Mouse (Mus musculus) erythroblast, embryonic 14.5 days (primary cell): ENCODE measurements at regions not wholly inside any gene's neighbourhood (a gene's known extent, or its start where the extent isn't known, plus 50 kb on each side); places are given as distances from the start of the nearest gene placed in this dataset.

ENCODE experiments used
- H3K27me3 ChIP-seq: 2 replicates; pipeline ENCODE4 v1.6.1; 2012; ENCODE audit warnings: inconsistent platforms; ENCODE audit not compliant: control insufficient read depth
- H3K36me3 ChIP-seq: 2 replicates; pipeline ENCODE4 v1.6.1; 2012; ENCODE audit warnings: mild to moderate bottlenecking, inconsistent platforms; ENCODE audit not compliant: control insufficient read depth
- H3K4me1 ChIP-seq: 2 replicates; pipeline ENCODE4 v1.6.1; 2012; ENCODE audit warnings: inconsistent platforms; ENCODE audit not compliant: control insufficient read depth
- H3K4me3 ChIP-seq: replicated peaks from 2 replicates; pipeline ENCODE3; 2012; ENCODE audit warnings: moderate library complexity, mild to moderate bottlenecking, inconsistent platforms
- H3K9me3 ChIP-seq: 2 replicates; pipeline ENCODE4 v1.6.1; 2012; ENCODE audit warnings: low read length, inconsistent platforms, mixed read lengths; ENCODE audit not compliant: control insufficient read depth
- GATA1 ChIP-seq: IDR thresholded peaks from 2 replicates; pipeline ENCODE4 v1.6.1; 2012; ENCODE audit warnings: low read length, inconsistent platforms, mixed read lengths
- TAL1 ChIP-seq: IDR thresholded peaks from 3 replicates; pipeline ENCODE4 v1.6.1; 2012; ENCODE audit warnings: low read length, inconsistent platforms, mixed read lengths

GRCm38 (mm10) chrX:11671805-11672204 is 344.2 kb downstream of the H2al1j start:
- no peak for TF ChIP-seq TAL1
- no peak for TF ChIP-seq GATA1
- Histone ChIP-seq H3K36me3 (no peaks in the 10 kb centered on the region), H3K4me3 (no peak overlapping the region), H3K4me1 (peaks cover 3% of the 10 kb centered on the region; the same call in 1 of the 2 replicates), H3K9me3 (no peaks in the 10 kb centered on the region), H3K27me3 (peaks cover 2% of the 10 kb centered on the region; the same call in 1 of the 2 replicates)

DNA sequence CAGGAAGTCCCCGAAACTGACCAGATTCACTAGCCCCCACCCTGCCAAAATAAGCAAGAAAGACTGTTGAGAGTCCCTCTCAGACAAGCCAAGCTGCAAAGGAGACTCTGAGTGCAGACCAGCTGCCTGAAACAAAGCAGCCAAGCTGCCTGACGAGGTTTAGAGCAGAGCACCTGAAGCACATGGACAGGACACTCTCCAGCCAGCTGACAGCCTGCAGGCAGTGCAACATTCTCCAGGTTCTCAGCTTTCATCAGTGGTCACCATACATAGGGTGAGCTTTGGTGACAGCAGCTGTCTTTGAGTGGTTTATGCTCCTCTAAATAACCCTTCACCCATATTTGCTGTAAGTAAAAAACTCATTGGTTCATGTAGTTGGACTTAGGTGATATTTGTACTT is 350.5 kb downstream of the H2al1j start:
- Histone ChIP-seq H3K4me3 (no peak overlapping the region), H3K36me3 (no peaks in the 10 kb centered on the region), H3K4me1 (no peaks in the 10 kb centered on the region), H3K9me3 (no peaks in the 10 kb centered on the region), H3K27me3 (no peaks in the 10 kb centered on the region)
- no peak for TF ChIP-seq GATA1

DNA sequence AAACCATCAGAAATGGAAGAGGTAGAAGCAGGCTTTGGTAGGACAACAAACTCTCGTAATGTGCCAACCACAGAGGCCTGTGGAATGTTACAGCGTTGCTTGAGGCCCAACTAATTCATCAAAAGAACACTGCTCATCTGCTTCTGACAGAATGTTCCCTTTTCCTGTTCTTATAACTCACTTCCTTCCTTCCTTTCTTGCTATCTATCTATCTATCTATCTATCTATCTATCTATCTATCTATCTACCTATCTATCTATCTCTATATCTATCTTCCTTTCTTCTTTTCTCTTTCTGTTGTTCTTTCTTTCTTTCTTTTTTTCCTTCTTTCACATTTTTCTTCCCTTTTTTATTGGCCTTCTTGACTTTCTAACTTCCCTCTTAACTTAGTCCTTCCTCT is 353.7 kb downstream of the H2al1j start:
- TF ChIP-seq GATA1 (no peak), TAL1 (no peak)
- no peaks in the 10 kb centered on the region for H3K36me3 ChIP-seq
- H3K9me3 ChIP-seq = no peaks in the 10 kb centered on the region
- H3K4me3 ChIP-seq = no peak overlapping the region
- H3K27me3 ChIP-seq = no peaks in the 10 kb centered on the region
- no peaks in the 10 kb centered on the region for H3K4me1 ChIP-seq

GRCm38 (mm10) chrX:11689989-11690405 is 362.4 kb downstream of the H2al1j start:
- H3K4me1 ChIP-seq = peaks cover 8% of the 10 kb centered on the region
- H3K4me3 ChIP-seq = no peak overlapping the region
- no peaks in the 10 kb centered on the region; the same call in 1 of the 2 replicates for H3K27me3 ChIP-seq
- H3K9me3 ChIP-seq = no peaks in the 10 kb centered on the region
- no peaks in the 10 kb centered on the region for H3K36me3 ChIP-seq
- TF ChIP-seq TAL1 (no peak), GATA1 (no peak)

DNA sequence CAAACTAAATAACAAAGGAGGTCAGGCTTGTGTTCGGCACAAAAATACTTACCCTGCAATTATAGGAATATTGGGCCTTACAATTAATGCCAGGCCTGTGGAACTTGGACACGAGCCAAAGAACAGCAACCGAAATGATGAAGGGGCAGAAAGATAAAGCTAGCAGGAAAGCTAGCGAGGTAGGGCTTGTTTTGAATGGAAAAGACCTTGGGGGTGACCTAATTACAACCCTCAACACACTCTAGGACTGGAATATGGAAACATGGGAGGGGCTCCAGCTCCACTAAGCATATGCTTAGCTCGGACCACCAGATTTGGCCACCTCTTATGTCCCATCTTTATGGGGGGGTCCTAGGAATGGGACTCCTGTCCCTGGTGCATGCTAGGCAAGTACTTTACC is 362.8 kb downstream of the H2al1j start:
- H3K9me3 ChIP-seq = no peaks in the 10 kb centered on the region
- peaks cover 12% of the 10 kb centered on the region for H3K4me1 ChIP-seq
- no peaks in the 10 kb centered on the region; the same call in 1 of the 2 replicates for H3K27me3 ChIP-seq
- H3K4me3 ChIP-seq = no peak overlapping the region
- TF ChIP-seq GATA1 (no peak), TAL1 (no peak)
- no peaks in the 10 kb centered on the region for H3K36me3 ChIP-seq

DNA sequence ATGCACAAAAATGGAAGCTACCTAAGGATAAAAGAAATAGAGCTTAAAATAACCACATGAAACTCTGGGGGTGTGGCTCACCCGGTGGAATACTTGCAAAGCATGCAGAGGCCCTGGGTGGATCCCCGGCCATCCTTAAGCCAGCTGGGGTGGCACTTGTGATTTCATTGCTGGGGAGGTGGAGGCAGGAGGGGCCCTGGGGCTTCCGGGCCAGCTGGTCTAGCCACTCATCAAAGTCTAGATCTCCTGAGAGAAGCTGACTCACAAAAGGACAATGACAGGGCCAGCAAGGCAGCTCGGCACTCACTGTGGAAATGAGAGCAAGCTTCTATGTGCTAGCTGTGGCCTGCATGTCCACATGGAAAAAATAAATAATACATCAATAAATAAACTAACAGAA is 363.4 kb downstream of the H2al1j start:
- H3K4me1 ChIP-seq = peaks cover 17% of the 10 kb centered on the region
- H3K4me3 ChIP-seq = no peak overlapping the region
- H3K27me3 ChIP-seq = no peaks in the 10 kb centered on the region; the same call in 1 of the 2 replicates
- no peaks in the 10 kb centered on the region for H3K9me3 ChIP-seq
- H3K36me3 ChIP-seq = no peaks in the 10 kb centered on the region
- TF ChIP-seq GATA1 = no peak
- no peak for TF ChIP-seq TAL1

DNA sequence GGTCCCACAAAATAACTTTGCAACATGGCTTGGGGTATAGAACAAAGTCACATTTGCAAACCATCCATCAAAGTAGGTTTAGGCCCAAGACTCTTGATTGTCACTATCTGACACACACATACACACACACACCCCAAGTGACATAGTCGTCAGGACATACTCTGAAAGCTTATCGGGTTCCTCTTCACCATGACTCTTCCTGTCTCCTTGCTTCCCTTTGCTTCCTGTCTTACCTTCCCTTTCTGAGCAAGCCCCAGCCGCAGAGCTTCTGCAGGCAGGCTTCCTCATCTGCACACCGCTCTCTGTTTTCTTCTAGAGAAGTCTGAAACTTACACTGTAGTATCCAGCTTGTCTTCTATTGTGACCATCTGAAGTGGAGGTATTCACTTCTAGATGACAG is 368.9 kb downstream of the H2al1j start:
- H3K4me1 ChIP-seq = peaks cover 28% of the 10 kb centered on the region
- no peaks in the 10 kb centered on the region for H3K36me3 ChIP-seq
- no peaks in the 10 kb centered on the region; the same call in 1 of the 2 replicates for H3K27me3 ChIP-seq
- H3K9me3 ChIP-seq = no peaks in the 10 kb centered on the region
- no peak for TF ChIP-seq GATA1
- TF ChIP-seq TAL1 = no peak
- no peak overlapping the region for H3K4me3 ChIP-seq

- TF ChIP-seq TAL1 (no peak), GATA1 (no peak)
- no peaks in the 10 kb centered on the region for H3K9me3 ChIP-seq
- H3K4me3 ChIP-seq = no peak overlapping the region
- no peaks in the 10 kb centered on the region for H3K36me3 ChIP-seq
- H3K27me3 ChIP-seq = no peaks in the 10 kb centered on the region
- peaks cover 10% of the 10 kb centered on the region for H3K4me1 ChIP-seq
Observed at GRCm38 (mm10) chrX:11701095-11701494, 373.5 kb downstream of the H2al1j start.

DNA sequence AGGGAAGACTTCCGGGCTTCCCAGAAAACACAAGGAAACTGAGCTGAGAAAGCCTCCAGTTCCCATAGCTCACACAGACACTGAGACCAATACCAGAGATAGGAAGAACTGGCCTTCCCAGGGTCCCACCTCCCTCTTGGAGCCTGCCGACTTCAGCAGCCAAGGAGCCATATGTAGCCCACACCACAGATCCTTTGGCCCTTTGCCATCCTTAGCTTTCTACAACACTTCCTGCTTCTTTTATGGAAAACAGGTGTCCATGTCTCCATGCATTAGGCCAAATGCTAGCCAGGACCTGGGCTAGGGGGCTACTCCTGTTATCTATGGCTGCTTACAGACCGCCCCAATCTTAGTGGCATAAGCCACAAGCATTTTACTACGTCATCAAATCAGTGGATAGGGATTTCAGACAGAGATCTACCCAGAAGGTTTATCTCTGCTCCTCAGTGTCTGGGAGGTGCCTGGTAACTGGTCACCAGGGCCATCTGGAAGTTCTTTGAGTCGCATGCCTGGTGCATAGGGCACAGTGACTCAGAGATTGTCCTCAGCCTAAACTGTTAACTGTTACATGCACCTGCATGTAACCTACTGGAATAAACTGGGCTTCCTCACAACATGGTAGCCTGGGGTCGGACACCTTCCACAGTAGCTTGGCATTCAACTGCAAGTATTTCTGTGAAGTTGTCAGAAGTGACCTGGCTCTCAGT is 378.4 kb downstream of the H2al1j start:
- TF ChIP-seq TAL1 (no peak), GATA1 (no peak)
- H3K9me3 ChIP-seq = no peaks in the 10 kb centered on the region
- H3K4me3 ChIP-seq = no peak overlapping the region
- H3K27me3 ChIP-seq = no peaks in the 10 kb centered on the region
- no peaks in the 10 kb centered on the region for H3K4me1 ChIP-seq
- no peaks in the 10 kb centered on the region for H3K36me3 ChIP-seq

- no peaks in the 10 kb centered on the region for H3K9me3 ChIP-seq
- no peaks in the 10 kb centered on the region for H3K36me3 ChIP-seq
- TF ChIP-seq TAL1 (no peak), GATA1 (no peak)
- no peaks in the 10 kb centered on the region for H3K27me3 ChIP-seq
- H3K4me3 ChIP-seq = no peak overlapping the region
- no peaks in the 10 kb centered on the region for H3K4me1 ChIP-seq
Observed at GRCm38 (mm10) chrX:11707330-11707729, 379.7 kb downstream of the H2al1j start.
